Mouse (Mus musculus): ENCODE measurements around the gene Cebpz. TPM values are rescaled to one million over a fixed set of nuclear protein-coding genes. Genes with fewer than 3 reads are reported as not detected.
A peak's percentile ranks its signal among the peaks of the same experiment; 100 is the strongest.

Cebpz gene
- polyA plus RNA-seq, 1 experiment from 2014 or later = 68.7 TPM

DNA sequence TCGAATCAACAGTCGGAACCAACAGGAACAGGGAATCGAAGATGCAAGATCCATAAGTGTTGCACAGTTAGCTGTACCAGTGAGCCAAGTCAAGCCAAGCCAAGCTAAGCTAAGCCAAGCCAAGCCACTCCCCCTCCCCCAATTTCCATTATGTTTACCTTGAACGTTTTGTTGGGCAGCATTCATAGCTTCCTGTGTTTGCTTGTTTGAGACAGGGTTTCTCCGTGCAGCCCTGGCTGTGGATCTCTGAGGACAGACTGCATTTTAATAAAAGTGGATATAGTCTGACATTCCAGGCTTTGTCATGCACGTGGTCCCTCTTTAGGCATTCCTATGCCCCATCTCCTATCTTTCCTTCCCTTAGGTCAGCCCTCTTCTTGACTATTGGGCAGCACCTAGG is 21.1 kb downstream of the Cebpz start:
- H3K4me2 ChIP-seq (ENCODE audit: low read depth, severe bottlenecking) = peak overlapping the region; percentile 72
- no peaks in the 10 kb centered on the region for H3K9me3 ChIP-seq (ENCODE audit: control insufficient read depth, low read length)
- H3K4me1 ChIP-seq (ENCODE audit: control insufficient read depth, insufficient read depth, low read length) = no peaks in the 10 kb centered on the region
- H3K36me3 ChIP-seq (ENCODE audit: control insufficient read depth, insufficient read depth, low read length) = peaks cover 3% of the 10 kb centered on the region; the same call in 1 of the 2 replicates
- peak overlapping the region; percentile 56 for H3K4me3 ChIP-seq (ENCODE audit: low read depth, low read length)
- H3K27ac ChIP-seq (replicated peaks; ENCODE audit: low read depth, low read length) = peak overlapping the region; percentile 75
- DNase-seq (ENCODE audit: low spot score) = no peak
- ATAC-seq (ENCODE audit: insufficient number of reproducible peaks, low FRiP score, low TSS enrichment, low read depth) = 0 out of 2 replicates have a peak, but pooled peaks have one; percentile 8
- peak overlapping the region; percentile 77; the same call in 1 of the 2 replicates for H3K9ac ChIP-seq (ENCODE audit: low read length)
- WGBS = 54% methylated on average over 6 of the region's 6 CpGs
- no peaks in the 10 kb centered on the region for H3K27me3 ChIP-seq (ENCODE audit: control insufficient read depth, insufficient read depth, low read length)

DNA sequence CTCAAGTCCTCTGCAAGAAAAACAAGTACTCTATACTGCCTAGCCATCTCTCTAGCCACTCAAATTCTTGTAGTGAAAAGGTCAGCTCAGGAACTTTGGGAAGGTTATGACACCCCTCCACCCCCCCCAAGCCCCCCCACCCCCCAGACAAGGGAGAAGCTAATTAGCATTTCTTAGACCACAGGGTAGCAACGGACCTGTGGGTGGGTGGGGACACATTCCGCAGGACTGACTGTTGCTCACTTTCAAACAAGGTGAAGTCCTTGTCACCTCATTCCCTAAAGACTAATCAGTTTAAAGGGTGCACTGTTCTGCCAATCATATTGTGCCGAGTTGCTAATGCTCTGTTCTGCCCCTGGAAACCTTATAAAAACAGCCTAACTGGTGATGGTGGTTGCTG is 22.9 kb downstream of the Cebpz start:
- Histone ChIP-seq H3K36me3 (ENCODE audit: control insufficient read depth, insufficient read depth, low read length) (no peaks in the 10 kb centered on the region; the same call in 1 of the 2 replicates), H3K9me3 (ENCODE audit: control insufficient read depth, low read length) (no peaks in the 10 kb centered on the region), H3K27ac (replicated peaks; ENCODE audit: low read depth, low read length) (no peak overlapping the region), H3K9ac (ENCODE audit: low read length) (no peak overlapping the region), H3K4me2 (ENCODE audit: low read depth, severe bottlenecking) (no peak overlapping the region), H3K4me3 (ENCODE audit: low read depth, low read length) (no peak overlapping the region), H3K27me3 (ENCODE audit: control insufficient read depth, insufficient read depth, low read length) (no peaks in the 10 kb centered on the region), H3K4me1 (ENCODE audit: control insufficient read depth, insufficient read depth, low read length) (no peaks in the 10 kb centered on the region)
- WGBS = 75% methylated on average over 3 of the region's 3 CpGs
- DNase-seq (ENCODE audit: low spot score) = no peak
- ATAC-seq (ENCODE audit: insufficient number of reproducible peaks, low FRiP score, low TSS enrichment, low read depth) = no peak

DNA sequence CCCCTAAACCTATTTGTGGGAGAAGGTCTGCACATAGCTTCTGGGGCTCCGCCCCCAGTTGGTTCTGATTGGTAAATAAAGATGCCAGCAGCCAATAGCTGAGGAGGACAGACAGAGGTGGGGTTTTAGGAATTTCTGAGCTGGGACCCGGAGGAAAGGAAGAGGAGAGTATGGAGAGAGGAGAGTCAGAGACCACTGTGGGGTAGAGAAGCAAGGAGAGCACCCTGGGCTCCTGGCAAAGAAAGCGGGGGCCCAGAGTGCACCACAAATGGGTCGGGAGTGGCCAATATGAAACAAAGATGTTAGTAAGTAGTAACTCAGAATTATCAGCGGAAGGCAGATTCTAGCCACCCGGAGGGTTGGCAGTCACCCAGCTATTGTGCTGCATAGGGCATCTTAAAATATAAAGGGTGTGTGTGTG is 24.0 kb downstream of the Cebpz start:
- DNase-seq (ENCODE audit: low spot score) (peak; percentile 31), ATAC-seq (ENCODE audit: insufficient number of reproducible peaks, low FRiP score, low TSS enrichment, low read depth) (no peak)
- Histone ChIP-seq H3K27ac (replicated peaks; ENCODE audit: low read depth, low read length) (no peak overlapping the region), H3K4me1 (ENCODE audit: control insufficient read depth, insufficient read depth, low read length) (no peaks in the 10 kb centered on the region), H3K9me3 (ENCODE audit: control insufficient read depth, low read length) (no peaks in the 10 kb centered on the region), H3K9ac (ENCODE audit: low read length) (no peak overlapping the region), H3K4me2 (ENCODE audit: low read depth, severe bottlenecking) (peak overlapping the region; percentile 25), H3K27me3 (ENCODE audit: control insufficient read depth, insufficient read depth, low read length) (no peaks in the 10 kb centered on the region), H3K4me3 (ENCODE audit: low read depth, low read length) (no peak overlapping the region; the same call in 1 of the 2 replicates), H3K36me3 (ENCODE audit: control insufficient read depth, insufficient read depth, low read length) (no peaks in the 10 kb centered on the region)
- WGBS = 34% methylated on average over 6 of the region's 6 CpGs

DNA sequence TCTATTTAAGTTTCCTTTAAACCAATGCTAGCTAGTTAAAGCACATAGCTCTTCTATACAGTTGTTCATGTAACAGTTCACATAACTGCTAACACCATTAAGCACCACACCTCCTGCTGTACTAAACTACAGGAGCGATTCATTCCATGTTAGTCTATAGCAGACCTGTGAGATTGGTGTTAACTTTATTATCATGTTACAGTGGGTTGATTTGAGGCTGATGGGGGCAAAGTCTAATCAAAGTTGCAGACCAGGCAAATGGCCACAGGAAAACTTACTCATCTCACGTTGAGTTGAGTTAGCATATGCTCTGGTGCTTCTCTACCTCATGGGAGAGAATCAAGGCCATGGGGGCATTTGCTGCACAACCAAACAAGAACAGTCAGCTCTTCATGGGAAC is 27.5 kb downstream of the Cebpz start:
- 70% methylated on average over 2 of the region's 2 CpGs for WGBS
- Histone ChIP-seq H3K27ac (replicated peaks; ENCODE audit: low read depth, low read length) (no peak overlapping the region), H3K4me1 (ENCODE audit: control insufficient read depth, insufficient read depth, low read length) (no peaks in the 10 kb centered on the region), H3K27me3 (ENCODE audit: control insufficient read depth, insufficient read depth, low read length) (no peaks in the 10 kb centered on the region), H3K9me3 (ENCODE audit: control insufficient read depth, low read length) (no peaks in the 10 kb centered on the region), H3K9ac (ENCODE audit: low read length) (no peak overlapping the region), H3K4me3 (ENCODE audit: low read depth, low read length) (no peak overlapping the region), H3K36me3 (ENCODE audit: control insufficient read depth, insufficient read depth, low read length) (no peaks in the 10 kb centered on the region), H3K4me2 (ENCODE audit: low read depth, severe bottlenecking) (no peak overlapping the region)
- ATAC-seq (ENCODE audit: insufficient number of reproducible peaks, low FRiP score, low TSS enrichment, low read depth) = no peak
- no peak for DNase-seq (ENCODE audit: low spot score)

DNA sequence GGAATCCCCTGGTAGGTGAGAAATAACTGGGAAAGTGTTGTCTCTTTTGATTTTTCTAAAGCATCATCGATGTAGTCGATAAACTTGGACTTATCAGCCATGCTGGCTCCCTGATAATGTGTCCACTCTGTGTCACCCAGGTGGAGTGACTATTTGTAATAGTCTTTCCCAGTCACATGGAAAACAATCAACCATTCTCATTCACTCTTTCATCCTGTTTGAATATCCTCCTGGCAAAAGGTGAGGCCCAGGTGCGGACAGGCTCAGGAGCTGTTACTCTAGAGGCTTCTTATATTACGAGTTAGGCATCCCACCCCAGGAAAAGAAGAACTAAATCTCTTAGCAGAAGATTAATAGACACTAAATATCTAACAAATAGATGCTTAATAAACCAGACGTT is 30.0 kb downstream of the Cebpz start, which contains the start of gene Sult6b1:
Gene Sult6b1 (minus strand): TSS at position 101 of the 400 bp plus-strand sequence.
- Histone ChIP-seq H3K4me3 (ENCODE audit: low read depth, low read length) (no peak within 1 kb of the TSS), H3K9me3 (ENCODE audit: control insufficient read depth, low read length) (no peaks in the 10 kb centered on the region), H3K27ac (replicated peaks; ENCODE audit: low read depth, low read length) (no peak within 1 kb of the TSS), H3K36me3 (ENCODE audit: control insufficient read depth, insufficient read depth, low read length) (no peaks in the 10 kb centered on the region), H3K4me2 (ENCODE audit: low read depth, severe bottlenecking) (no peak within 1 kb of the TSS), H3K9ac (ENCODE audit: low read length) (no peak within 1 kb of the TSS), H3K4me1 (ENCODE audit: control insufficient read depth, insufficient read depth, low read length) (no peaks in the 10 kb centered on the region), H3K27me3 (ENCODE audit: control insufficient read depth, insufficient read depth, low read length) (no peaks in the 10 kb centered on the region)
- DNase-seq (ENCODE audit: low spot score) (no peak), ATAC-seq (ENCODE audit: insufficient number of reproducible peaks, low FRiP score, low TSS enrichment, low read depth) (no peak)
- 85% methylated on average over 5 of the region's 5 CpGs for WGBS

DNA sequence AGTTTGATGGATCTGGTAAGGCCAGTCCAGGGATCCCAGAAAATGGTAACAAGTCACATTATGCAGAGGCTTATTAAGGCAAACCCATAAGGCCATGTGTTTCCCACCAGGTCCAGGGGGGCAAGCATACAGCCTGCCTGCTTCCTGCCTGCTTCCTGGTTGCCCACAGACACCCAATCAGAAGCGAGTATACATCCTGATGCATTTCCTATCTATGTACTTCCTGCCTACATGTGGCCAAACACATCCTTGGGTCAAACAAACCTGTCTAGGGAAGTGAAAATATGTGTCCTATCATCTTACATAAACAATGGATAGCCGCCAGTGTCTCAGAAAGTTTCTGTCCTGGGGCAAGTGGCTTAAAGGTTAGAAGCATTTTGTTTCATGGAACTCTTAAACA is 33.7 kb downstream of the Cebpz start:
- Histone ChIP-seq H3K9ac (ENCODE audit: low read length) (no peak overlapping the region), H3K4me2 (ENCODE audit: low read depth, severe bottlenecking) (no peak overlapping the region), H3K27ac (replicated peaks; ENCODE audit: low read depth, low read length) (no peak overlapping the region), H3K4me3 (ENCODE audit: low read depth, low read length) (no peak overlapping the region), H3K36me3 (ENCODE audit: control insufficient read depth, insufficient read depth, low read length) (no peaks in the 10 kb centered on the region), H3K9me3 (ENCODE audit: control insufficient read depth, low read length) (no peaks in the 10 kb centered on the region), H3K27me3 (ENCODE audit: control insufficient read depth, insufficient read depth, low read length) (no peaks in the 10 kb centered on the region), H3K4me1 (ENCODE audit: control insufficient read depth, insufficient read depth, low read length) (no peaks in the 10 kb centered on the region)
- WGBS = 83% methylated on average over 2 of the region's 2 CpGs
- DNase-seq (ENCODE audit: low spot score) (no peak), ATAC-seq (ENCODE audit: insufficient number of reproducible peaks, low FRiP score, low TSS enrichment, low read depth) (no peak)

DNA sequence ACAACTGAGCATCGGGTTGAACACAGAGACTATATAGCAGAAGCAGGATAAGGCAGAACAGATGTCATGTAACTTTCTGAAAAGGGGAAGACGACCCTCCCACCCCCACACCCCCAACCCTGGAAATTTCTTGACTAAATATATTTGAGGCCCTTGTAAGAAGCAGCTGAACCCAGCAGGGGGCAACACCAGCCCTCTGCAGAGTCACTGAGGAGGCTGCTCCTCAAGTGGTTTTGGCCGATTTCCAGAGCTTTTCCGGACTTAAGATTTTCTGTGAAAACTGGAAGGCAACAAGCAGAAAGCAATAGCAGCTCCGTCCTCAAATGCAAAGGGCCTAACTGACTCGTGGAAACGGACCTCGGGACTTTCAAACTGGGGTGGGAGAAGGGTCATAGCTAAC is 41.5 kb downstream of the Cebpz start:
- DNase-seq (ENCODE audit: low spot score) = peak; percentile 39
- ATAC-seq (ENCODE audit: insufficient number of reproducible peaks, low FRiP score, low TSS enrichment, low read depth) = no peak
- Histone ChIP-seq H3K4me1 (ENCODE audit: control insufficient read depth, insufficient read depth, low read length) (no peaks in the 10 kb centered on the region), H3K9me3 (ENCODE audit: control insufficient read depth, low read length) (no peaks in the 10 kb centered on the region), H3K9ac (ENCODE audit: low read length) (no peak overlapping the region), H3K36me3 (ENCODE audit: control insufficient read depth, insufficient read depth, low read length) (no peaks in the 10 kb centered on the region), H3K27me3 (ENCODE audit: control insufficient read depth, insufficient read depth, low read length) (no peaks in the 10 kb centered on the region), H3K27ac (replicated peaks; ENCODE audit: low read depth, low read length) (no peak overlapping the region), H3K4me2 (ENCODE audit: low read depth, severe bottlenecking) (no peak overlapping the region), H3K4me3 (ENCODE audit: low read depth, low read length) (no peak overlapping the region)
- 44% methylated on average over 8 of the region's 8 CpGs for WGBS

DNA sequence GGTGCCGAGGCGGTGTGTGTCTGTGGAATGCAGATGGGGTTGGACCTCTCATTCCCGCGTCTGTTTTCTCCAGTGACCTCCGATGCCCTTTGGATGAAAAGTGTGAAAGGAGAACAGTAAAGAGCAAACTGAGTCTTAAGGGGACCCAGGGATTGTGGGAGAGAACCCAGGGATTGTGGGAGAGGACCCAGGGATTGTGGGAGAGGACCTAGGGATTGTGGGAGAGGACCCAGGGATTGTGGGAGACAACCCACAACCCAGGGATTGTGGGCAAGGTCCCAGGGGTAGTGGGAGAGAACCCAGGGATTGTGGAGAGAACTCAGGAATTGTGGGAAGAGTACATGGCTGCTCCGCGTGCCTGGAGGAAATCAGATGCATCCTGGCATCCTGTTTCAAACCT is 41.9 kb downstream of the Cebpz start:
- H3K27me3 ChIP-seq (ENCODE audit: control insufficient read depth, insufficient read depth, low read length) = no peaks in the 10 kb centered on the region
- DNase-seq (ENCODE audit: low spot score) (no peak), ATAC-seq (ENCODE audit: insufficient number of reproducible peaks, low FRiP score, low TSS enrichment, low read depth) (no peak)
- no peak overlapping the region for H3K4me3 ChIP-seq (ENCODE audit: low read depth, low read length)
- 81% methylated on average over 7 of the region's 7 CpGs for WGBS
- H3K36me3 ChIP-seq (ENCODE audit: control insufficient read depth, insufficient read depth, low read length) = no peaks in the 10 kb centered on the region
- H3K4me1 ChIP-seq (ENCODE audit: control insufficient read depth, insufficient read depth, low read length) = no peaks in the 10 kb centered on the region
- H3K9me3 ChIP-seq (ENCODE audit: control insufficient read depth, low read length) = no peaks in the 10 kb centered on the region
- no peak overlapping the region for H3K4me2 ChIP-seq (ENCODE audit: low read depth, severe bottlenecking)
- H3K9ac ChIP-seq (ENCODE audit: low read length) = no peak overlapping the region
- no peak overlapping the region for H3K27ac ChIP-seq (replicated peaks; ENCODE audit: low read depth, low read length)

DNA sequence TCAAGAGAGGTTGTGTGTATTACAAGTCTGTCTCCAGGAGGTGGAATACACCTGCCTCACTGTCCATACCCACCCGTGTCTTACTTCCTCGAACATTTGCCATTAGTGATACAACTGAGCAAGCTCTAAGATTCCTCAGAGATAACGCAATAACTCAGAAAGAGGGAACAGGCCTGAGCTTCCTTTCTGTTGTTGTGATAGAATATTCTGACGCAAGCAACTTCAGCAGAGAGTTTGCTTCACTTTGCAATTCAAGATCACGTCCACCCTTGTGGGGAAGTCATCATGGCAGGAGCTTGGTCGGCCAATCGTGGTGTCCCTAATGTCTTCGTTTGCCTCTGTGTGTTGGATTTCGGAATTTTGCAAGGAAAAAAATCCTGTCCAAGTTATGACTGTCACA is 45.8 kb downstream of the Cebpz start:
- no peak overlapping the region for H3K4me3 ChIP-seq (ENCODE audit: low read depth, low read length)
- H3K9me3 ChIP-seq (ENCODE audit: control insufficient read depth, low read length) = no peaks in the 10 kb centered on the region
- no peak for DNase-seq (ENCODE audit: low spot score)
- no peak for ATAC-seq (ENCODE audit: insufficient number of reproducible peaks, low FRiP score, low TSS enrichment, low read depth)
- H3K4me2 ChIP-seq (ENCODE audit: low read depth, severe bottlenecking) = no peak overlapping the region
- H3K4me1 ChIP-seq (ENCODE audit: control insufficient read depth, insufficient read depth, low read length) = no peaks in the 10 kb centered on the region
- H3K27me3 ChIP-seq (ENCODE audit: control insufficient read depth, insufficient read depth, low read length) = no peaks in the 10 kb centered on the region
- 79% methylated on average over 9 of the region's 9 CpGs for WGBS
- no peak overlapping the region for H3K27ac ChIP-seq (replicated peaks; ENCODE audit: low read depth, low read length)
- H3K9ac ChIP-seq (ENCODE audit: low read length) = no peak overlapping the region
- no peaks in the 10 kb centered on the region for H3K36me3 ChIP-seq (ENCODE audit: control insufficient read depth, insufficient read depth, low read length)

Data from limb, embryonic 11.5 days (tissue).